Mouse (Mus musculus): Measurements from ENCODE around the gene Lrba. TPM values are rescaled to one million over a fixed set of nuclear protein-coding genes. Genes with fewer than 3 reads are reported as not detected.
A peak's percentile ranks its signal among the peaks of the same experiment; 100 is the strongest.

The Lrba gene
- total and polyA plus RNA-seq, 3 experiments: 9.7 to 24.3 (median 22.5) TPM

DNA sequence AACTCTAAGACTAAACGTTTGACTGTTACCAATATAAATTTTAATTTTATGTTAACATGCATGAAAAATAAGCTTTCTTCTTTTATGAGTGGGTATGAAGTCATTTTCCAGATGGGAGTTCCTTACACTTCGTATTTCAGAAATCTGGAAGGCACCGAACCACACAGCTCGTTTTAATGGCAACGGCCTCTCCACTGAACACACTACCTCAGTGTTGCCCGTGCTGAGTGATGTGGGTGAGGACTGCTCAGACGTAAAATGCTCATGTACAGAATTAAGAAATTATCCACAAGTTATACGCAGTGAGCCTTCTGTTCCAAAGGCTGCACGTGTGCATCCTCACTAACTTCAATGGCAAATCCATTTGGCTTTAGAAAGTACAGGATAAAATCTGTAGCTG lies 582.4 kb downstream of the Lrba start:
- no peak for DNase-seq
- no peak overlapping the region for H3K27ac ChIP-seq
- no peak overlapping the region for H3K9ac ChIP-seq (ENCODE audit: low read depth, low read length)
- H3K79me2 ChIP-seq (replicated peaks; ENCODE audit: control insufficient read depth, insufficient read depth, low read length): no peaks in the 10 kb centered on the region
- no peak overlapping the region for H3K4me3 ChIP-seq
- no peak for TF ChIP-seq POLR2A (IDR thresholded peaks at IDR 0.05; ENCODE audit: insufficient read depth, low read depth, low read length)
- no peak for TF ChIP-seq EP300 (IDR thresholded peaks at IDR 0.05; ENCODE audit: insufficient read depth, low read depth, low read length)
- H3K36me3 ChIP-seq (ENCODE audit: control insufficient read depth, insufficient read depth, low read length): no peaks in the 10 kb centered on the region
- peaks cover 1% of the 10 kb centered on the region; the same call in 1 of the 2 replicates for H3K4me1 ChIP-seq (ENCODE audit: control insufficient read depth, insufficient read depth, low read length)
- intact Hi-C loops (cut with DNase I): no loop called here
- no peaks in the 10 kb centered on the region for H3K27me3 ChIP-seq (ENCODE audit: control insufficient read depth, insufficient read depth, low read length)
- 97% methylated on average over 9 of the region's 9 CpGs for WGBS

DNA sequence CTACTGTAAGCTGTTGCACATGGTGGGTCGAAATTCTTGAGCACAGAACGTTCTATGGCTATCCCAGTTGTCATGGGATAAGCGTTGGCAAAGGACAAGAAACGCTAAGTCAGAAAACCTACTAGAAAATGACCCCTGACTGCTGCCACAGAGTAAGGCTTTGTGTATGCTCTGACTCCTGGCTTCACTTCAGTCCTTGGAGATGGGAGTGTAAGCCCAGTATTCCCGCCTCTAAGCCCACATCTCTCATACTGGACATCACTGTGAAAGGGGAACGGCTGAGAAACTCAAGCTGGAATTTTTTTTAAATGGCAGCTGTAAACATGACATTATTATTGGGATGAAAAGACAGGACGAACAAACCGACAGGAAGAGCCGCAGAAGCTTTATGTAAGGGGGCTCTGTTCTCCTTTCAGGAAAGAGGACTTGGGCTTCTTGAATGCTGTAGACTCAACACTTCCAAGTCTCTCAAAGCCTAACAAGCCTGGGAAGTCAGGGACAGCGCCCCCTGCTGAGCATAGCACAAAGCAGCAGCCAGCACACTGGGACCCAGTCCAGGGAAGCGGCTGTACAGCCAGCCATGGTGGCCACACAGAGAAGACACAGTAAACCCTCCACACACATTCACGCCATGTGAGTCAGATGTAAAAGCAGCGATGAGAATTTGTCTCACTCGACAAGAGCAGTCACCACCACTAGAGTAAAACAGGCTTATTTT lies 583.4 kb downstream of the Lrba start:
- Histone ChIP-seq H3K36me3 (ENCODE audit: control insufficient read depth, insufficient read depth, low read length) (no peaks in the 10 kb centered on the region), H3K27ac (no peak overlapping the region), H3K9ac (ENCODE audit: low read depth, low read length) (no peak overlapping the region), H3K4me1 (ENCODE audit: control insufficient read depth, insufficient read depth, low read length) (peaks cover 3% of the 10 kb centered on the region), H3K27me3 (ENCODE audit: control insufficient read depth, insufficient read depth, low read length) (no peaks in the 10 kb centered on the region), H3K79me2 (replicated peaks; ENCODE audit: control insufficient read depth, insufficient read depth, low read length) (no peaks in the 10 kb centered on the region), H3K4me3 (no peak overlapping the region)
- intact Hi-C loops (cut with DNase I): no loop called here
- TF ChIP-seq CTCF (IDR thresholded peaks at IDR 0.05): peak; percentile 61
- TF ChIP-seq POLR2A (IDR thresholded peaks at IDR 0.05; ENCODE audit: insufficient read depth, low read depth, low read length): no peak
- no peak for TF ChIP-seq EP300 (IDR thresholded peaks at IDR 0.05; ENCODE audit: insufficient read depth, low read depth, low read length)
- no peak for DNase-seq
- 79% methylated on average over 14 of the region's 14 CpGs for WGBS

DNA sequence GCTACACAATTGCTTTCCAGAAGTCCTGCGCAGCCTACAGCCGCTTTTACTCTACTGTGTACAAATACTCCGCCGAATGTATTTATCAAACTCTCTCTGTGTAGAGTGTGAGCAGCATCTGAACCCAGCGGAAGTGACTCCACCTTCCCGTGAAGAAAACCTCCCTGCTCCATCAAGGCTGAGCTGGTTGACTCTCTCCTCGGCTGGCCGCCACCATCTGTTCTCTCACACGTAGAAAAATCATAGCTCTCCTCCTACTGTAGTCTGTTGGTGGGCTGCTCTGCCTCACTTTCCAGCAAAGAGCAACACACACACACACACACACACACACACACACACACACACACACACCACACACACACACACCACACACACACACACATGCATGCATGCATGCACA lies 584.7 kb downstream of the Lrba start:
- Histone ChIP-seq H3K27me3 (ENCODE audit: control insufficient read depth, insufficient read depth, low read length) (no peaks in the 10 kb centered on the region), H3K79me2 (replicated peaks; ENCODE audit: control insufficient read depth, insufficient read depth, low read length) (no peaks in the 10 kb centered on the region), H3K36me3 (ENCODE audit: control insufficient read depth, insufficient read depth, low read length) (no peaks in the 10 kb centered on the region), H3K9ac (ENCODE audit: low read depth, low read length) (no peak overlapping the region), H3K4me1 (ENCODE audit: control insufficient read depth, insufficient read depth, low read length) (peaks cover 4% of the 10 kb centered on the region), H3K4me3 (no peak overlapping the region), H3K27ac (no peak overlapping the region)
- DNase-seq: no peak
- intact Hi-C loops (cut with DNase I): no loop called here
- WGBS: 89% methylated on average over 9 of the region's 9 CpGs
- TF ChIP-seq EP300 (IDR thresholded peaks at IDR 0.05; ENCODE audit: insufficient read depth, low read depth, low read length) (no peak), CTCF (IDR thresholded peaks at IDR 0.05) (no peak), POLR2A (IDR thresholded peaks at IDR 0.05; ENCODE audit: insufficient read depth, low read depth, low read length) (no peak)

DNA sequence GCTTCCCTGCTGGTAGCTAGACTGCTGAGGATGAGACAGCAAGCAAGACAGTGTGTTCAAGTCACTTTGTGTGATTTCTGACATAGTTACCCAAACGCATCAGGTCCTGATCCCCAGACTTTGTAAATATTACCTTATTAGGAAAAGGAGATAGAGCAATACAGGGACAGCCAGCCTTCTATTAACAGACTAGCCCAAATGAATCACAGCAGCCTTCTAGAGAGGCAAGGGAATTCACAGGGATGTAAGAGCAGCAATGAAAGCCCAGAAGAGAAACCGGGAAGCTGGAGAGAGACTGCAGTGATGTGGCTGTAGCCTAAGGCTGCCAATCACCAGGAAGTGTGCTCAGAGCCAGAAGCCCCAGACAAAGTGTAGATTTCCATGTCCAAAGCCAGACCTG lies 585.2 kb downstream of the Lrba start:
- peaks cover 3% of the 10 kb centered on the region; the same call in 1 of the 2 replicates for H3K4me1 ChIP-seq (ENCODE audit: control insufficient read depth, insufficient read depth, low read length)
- intact Hi-C loops (cut with DNase I): loop anchor here (10.0 kb wide), 1 partner anchor 485 kb away; no protein-coding TSS in a partner anchor
- WGBS: 61% methylated on average over 2 of the region's 2 CpGs
- TF ChIP-seq EP300 (IDR thresholded peaks at IDR 0.05; ENCODE audit: insufficient read depth, low read depth, low read length) (no peak), POLR2A (IDR thresholded peaks at IDR 0.05; ENCODE audit: insufficient read depth, low read depth, low read length) (no peak)
- H3K36me3 ChIP-seq (ENCODE audit: control insufficient read depth, insufficient read depth, low read length): no peaks in the 10 kb centered on the region
- H3K9ac ChIP-seq (ENCODE audit: low read depth, low read length): no peak overlapping the region
- H3K79me2 ChIP-seq (replicated peaks; ENCODE audit: control insufficient read depth, insufficient read depth, low read length): no peaks in the 10 kb centered on the region
- H3K27ac ChIP-seq: no peak overlapping the region
- no peaks in the 10 kb centered on the region for H3K27me3 ChIP-seq (ENCODE audit: control insufficient read depth, insufficient read depth, low read length)
- no peak overlapping the region for H3K4me3 ChIP-seq
- no peak for DNase-seq

DNA sequence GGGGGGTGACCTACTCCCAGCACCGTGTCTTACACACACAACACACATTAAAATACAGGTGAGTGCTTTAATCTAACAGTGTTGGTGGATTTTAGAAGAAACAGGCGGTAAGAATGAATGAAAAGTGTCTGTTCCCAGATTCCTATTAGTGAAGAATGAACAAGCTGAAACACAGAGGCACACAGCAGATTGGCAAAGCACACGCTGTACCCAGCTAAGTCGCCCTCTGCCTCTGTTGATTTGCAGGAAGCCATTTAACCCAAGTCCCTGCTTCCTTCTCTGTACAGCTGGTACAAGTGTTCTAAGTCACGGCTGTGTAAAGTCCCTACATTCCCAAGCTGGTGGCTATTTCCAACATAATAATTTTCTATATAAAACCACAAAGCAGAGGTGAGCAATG lies 586.4 kb downstream of the Lrba start:
- H3K4me1 ChIP-seq (ENCODE audit: control insufficient read depth, insufficient read depth, low read length): peaks cover 3% of the 10 kb centered on the region; the same call in 1 of the 2 replicates
- H3K27ac ChIP-seq: no peak overlapping the region
- no peak overlapping the region for H3K9ac ChIP-seq (ENCODE audit: low read depth, low read length)
- H3K79me2 ChIP-seq (replicated peaks; ENCODE audit: control insufficient read depth, insufficient read depth, low read length): no peaks in the 10 kb centered on the region
- H3K36me3 ChIP-seq (ENCODE audit: control insufficient read depth, insufficient read depth, low read length): no peaks in the 10 kb centered on the region
- 95% methylated on average over 5 of the region's 5 CpGs for WGBS
- intact Hi-C loops (cut with DNase I): loop anchor here (10.0 kb wide), 1 partner anchor 486 kb away; no protein-coding TSS in a partner anchor
- TF ChIP-seq EP300 (IDR thresholded peaks at IDR 0.05; ENCODE audit: insufficient read depth, low read depth, low read length) (no peak), CTCF (IDR thresholded peaks at IDR 0.05) (no peak), POLR2A (IDR thresholded peaks at IDR 0.05; ENCODE audit: insufficient read depth, low read depth, low read length) (no peak)
- H3K4me3 ChIP-seq: no peak overlapping the region
- DNase-seq: no peak
- H3K27me3 ChIP-seq (ENCODE audit: control insufficient read depth, insufficient read depth, low read length): no peaks in the 10 kb centered on the region

DNA sequence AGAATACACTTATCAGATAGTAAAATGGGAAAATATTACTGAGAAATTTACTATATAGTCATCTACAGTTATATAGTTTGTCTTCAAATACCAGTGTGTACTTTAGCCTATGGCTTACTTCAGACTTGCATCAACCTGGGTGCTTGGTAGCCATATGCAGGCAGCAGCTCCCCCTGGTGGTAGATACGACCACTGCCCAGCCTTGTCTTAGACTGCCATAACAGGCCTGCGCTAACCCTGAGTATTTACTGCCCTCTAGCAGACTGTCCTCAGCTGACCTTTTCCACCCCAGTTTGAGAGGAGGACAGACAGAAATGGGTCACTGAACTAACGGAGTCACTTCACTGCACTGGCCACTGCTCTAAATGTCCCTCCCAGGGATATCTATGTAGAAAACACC lies 588.2 kb downstream of the Lrba start:
- intact Hi-C loops (cut with DNase I): loop anchor here (1.0 to 10.0 kb wide), 2 partner anchors 24 to 488 kb away; no protein-coding TSS in a partner anchor
- H3K4me3 ChIP-seq: no peak overlapping the region
- WGBS: 6% methylated on average over 3 of the region's 3 CpGs
- H3K27ac ChIP-seq: peak overlapping the region; percentile 30
- H3K27me3 ChIP-seq (ENCODE audit: control insufficient read depth, insufficient read depth, low read length): no peaks in the 10 kb centered on the region
- TF ChIP-seq CTCF (IDR thresholded peaks at IDR 0.05): no peak
- TF ChIP-seq EP300 (IDR thresholded peaks at IDR 0.05; ENCODE audit: insufficient read depth, low read depth, low read length): peak; percentile 91
- peaks cover 3% of the 10 kb centered on the region; the same call in 1 of the 2 replicates for H3K4me1 ChIP-seq (ENCODE audit: control insufficient read depth, insufficient read depth, low read length)
- no peak overlapping the region for H3K9ac ChIP-seq (ENCODE audit: low read depth, low read length)
- no peaks in the 10 kb centered on the region for H3K36me3 ChIP-seq (ENCODE audit: control insufficient read depth, insufficient read depth, low read length)
- peak; percentile 81 to 84 for DNase-seq
- H3K79me2 ChIP-seq (replicated peaks; ENCODE audit: control insufficient read depth, insufficient read depth, low read length): no peaks in the 10 kb centered on the region
